Mouse (Mus musculus): ENCODE data around the gene Cldn11.

DNA sequence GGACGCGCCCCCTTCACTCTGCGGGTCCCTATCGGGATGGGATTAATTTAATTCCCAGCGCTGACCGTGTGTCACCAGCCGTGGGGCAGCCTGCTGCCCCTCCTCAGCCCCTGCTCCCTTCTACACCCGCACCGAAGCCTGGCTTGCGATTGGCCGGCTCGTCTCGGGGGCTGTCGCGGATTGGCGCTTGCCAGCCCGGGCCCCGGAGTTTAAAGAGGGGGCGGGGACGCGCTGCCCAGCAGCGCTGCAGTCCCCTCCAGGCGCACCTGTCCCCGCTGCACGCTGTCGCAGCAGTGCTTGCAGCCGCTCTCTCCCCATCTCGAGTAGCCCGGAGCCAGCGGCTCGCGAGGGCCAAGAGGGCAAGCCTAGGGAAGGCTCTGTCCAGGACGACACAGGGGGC is at the start of gene Cldn11:
- no peak for TF ChIP-seq CTCF (IDR thresholded peaks at IDR 0.05; ENCODE audit: low read depth, low read length)
- no peak for TF ChIP-seq GATA1 (IDR thresholded peaks at IDR 0.05; ENCODE audit: borderline replicate concordance, low read length)
- no peak for TF ChIP-seq POLR2AphosphoS5 (IDR thresholded peaks at IDR 0.05; ENCODE audit: insufficient replicate concordance, low read depth, low read length)
- no peak for TF ChIP-seq TAL1 (conservative IDR thresholded peaks at IDR 0.05; ENCODE audit: low read depth, low read length)
